Mouse (Mus musculus) midbrain, embryonic 11.5 days (tissue): ENCODE measurements around the gene H2afy. TPM values are rescaled to one million over a fixed set of nuclear protein-coding genes. Genes with fewer than 3 reads are reported as not detected.

Experiments used
- ATAC-seq: fragments of 200-750 bp; cut with Nextera tagmentation; 2 replicates; pipeline ENCODE4 v1.8.0; 2017; ENCODE audit warnings: moderate TSS enrichment, moderate library complexity; ENCODE audit not compliant: low FRiP score
- DNase-seq: peaks from one replicate; pipeline ENCODE4 v3.0.0; 2015; ENCODE audit warnings: low spot score; ENCODE audit errors: missing footprints
- H3K27ac ChIP-seq: fragments of 300-500 bp; sonication (generic); 2 replicates; pipeline ENCODE4 v1.5.1; 2014; ENCODE audit warnings: low read depth, low read length
- H3K27me3 ChIP-seq: fragments of 300-500 bp; sonication (generic); 2 replicates; pipeline ENCODE4 v1.6.1; 2014; ENCODE audit warnings: mild to moderate bottlenecking, low read length, moderate library complexity, mixed read lengths; ENCODE audit not compliant: control insufficient read depth, insufficient read depth
- H3K36me3 ChIP-seq: fragments of 300-500 bp; sonication (generic); 2 replicates; pipeline ENCODE4 v1.6.1; 2014; ENCODE audit warnings: mild to moderate bottlenecking, low read length, moderate library complexity, mixed read lengths; ENCODE audit not compliant: control insufficient read depth, insufficient read depth
- H3K4me1 ChIP-seq: fragments of 300-500 bp; sonication (generic); 2 replicates; pipeline ENCODE4 v1.6.1; 2014; ENCODE audit warnings: low read length; ENCODE audit not compliant: control insufficient read depth, insufficient read depth
- H3K4me2 ChIP-seq: fragments of 300-500 bp; sonication (generic); 2 replicates; pipeline ENCODE4 v1.6.1; 2014; ENCODE audit warnings: mild to moderate bottlenecking, moderate library complexity
- H3K4me3 ChIP-seq: fragments of 300-500 bp; sonication (generic); 2 replicates; pipeline ENCODE4 v1.5.1; 2014; ENCODE audit warnings: low read depth, low read length
- H3K9ac ChIP-seq: fragments of 300-500 bp; sonication (generic); 2 replicates; pipeline ENCODE4 v1.6.1; 2014; ENCODE audit warnings: low read length
- H3K9me3 ChIP-seq: fragments of 300-500 bp; sonication (generic); 2 replicates; pipeline ENCODE4 v1.6.1; 2016; ENCODE audit warnings: low read length; ENCODE audit not compliant: control insufficient read depth
- WGBS: fragments of 180-500 bp; shearing (Covaris S2); extraction: QIAGEN DNeasy Blood & Tissue Kit; methylation state at CpG from one replicate; pipeline ENCODE4 v1.1.7; 2014; 5-methylcytosine and 5-hydroxymethylcytosine counted together
- polyA plus RNA-seq: library from polyadenylated mRNA; unstranded; fragments of >200 nt; fragmentation: Nextera tagmentation; extraction: Ambion mirVana; gene quantifications from 2 replicates; pipeline ENCODE4 v1.2.1, GENCODE M21; 2014

Gene H2afy
- polyA plus RNA-seq, 1 experiment from 2014 or later: 693 TPM

DNA sequence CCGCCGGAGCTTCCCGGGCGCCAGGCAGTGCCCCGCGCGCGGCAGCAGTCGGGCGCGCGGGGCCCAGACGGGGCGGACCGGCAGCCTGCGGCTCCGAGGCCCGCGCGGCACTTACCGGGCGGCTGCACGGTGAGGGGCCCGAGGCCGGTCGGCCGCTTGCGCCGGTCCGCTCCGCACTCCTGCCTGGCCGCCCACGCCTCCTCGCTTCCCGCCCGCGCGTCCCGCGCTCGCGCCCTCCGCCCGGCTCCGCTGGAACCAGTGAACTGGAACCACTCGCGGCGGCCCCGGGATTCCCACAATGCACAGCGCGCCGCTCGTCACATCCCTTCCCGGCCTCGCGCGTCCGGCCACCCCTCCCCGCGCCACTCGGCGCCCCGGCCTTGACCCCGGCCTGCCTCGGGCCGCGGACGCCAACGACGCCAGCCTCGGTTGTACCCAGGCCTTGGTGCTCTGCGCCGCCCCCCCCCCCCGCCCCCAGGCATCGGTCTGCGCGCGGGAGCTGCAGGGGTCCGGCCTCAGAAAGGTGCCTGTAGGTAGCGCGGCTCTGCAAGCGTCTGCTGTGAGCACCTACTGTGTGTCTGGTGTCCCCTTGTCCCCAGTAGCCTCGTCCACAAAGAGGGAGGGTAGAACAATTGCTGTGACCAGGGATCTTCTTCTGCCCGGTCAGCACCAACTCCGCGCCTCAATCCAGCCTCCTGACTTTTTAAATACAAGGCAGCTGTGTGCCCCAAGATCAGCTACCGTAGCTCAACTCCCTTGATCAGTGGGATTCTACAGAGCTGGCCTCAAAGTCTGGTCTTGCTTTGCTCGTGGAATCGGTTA is 719 bp downstream of the H2afy start:
- no peaks in the 10 kb centered on the region for H3K9me3 ChIP-seq
- H3K27me3 ChIP-seq: no peaks in the 10 kb centered on the region
- H3K9ac ChIP-seq: peak overlapping the region; percentile 99
- 1% methylated on average over 82 of the region's 89 CpGs for whole genome bisulfite sequencing
- peak overlapping the region; percentile 89 for H3K4me2 ChIP-seq
- H3K36me3 ChIP-seq: peaks cover 3% of the 10 kb centered on the region; the same call in 1 of the 2 replicates
- peak overlapping the region; percentile 98 for H3K4me3 ChIP-seq
- H3K4me1 ChIP-seq: peaks cover 23% of the 10 kb centered on the region
- peak; percentile 83 for ATAC-seq
- peak overlapping the region; percentile 71 for H3K27ac ChIP-seq
- peak; percentile 97 for DNase-seq

DNA sequence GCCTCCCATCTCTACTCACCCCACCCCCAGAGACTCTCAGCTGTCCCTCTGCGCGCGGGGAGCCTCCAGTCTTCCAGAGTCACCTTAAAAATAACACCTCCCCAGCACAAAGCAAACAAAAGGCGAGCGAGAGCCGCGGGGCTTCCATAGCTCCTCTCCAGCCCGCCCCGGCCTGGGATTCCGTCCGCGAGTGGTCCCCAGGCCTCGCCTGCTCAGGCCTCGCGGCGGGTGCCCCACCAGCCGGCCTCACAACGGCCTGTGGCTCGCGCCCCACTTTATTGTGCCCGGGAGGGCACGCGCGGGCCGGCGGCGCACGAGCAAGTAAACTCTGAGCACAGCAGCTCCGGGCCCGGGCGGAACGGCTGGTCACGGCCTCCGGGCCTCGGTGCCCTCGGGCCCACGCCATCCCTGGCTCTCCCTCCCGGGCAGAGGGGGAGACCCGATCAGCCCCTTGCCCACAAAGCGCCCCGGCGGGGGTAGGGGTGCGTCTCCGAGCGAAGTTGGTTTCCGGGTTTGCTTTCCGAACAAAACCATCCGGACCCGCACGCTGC is 1.5 kb downstream of the H2afy start:
- ATAC-seq (peak; percentile 47), DNase-seq (peak; percentile 96)
- H3K9ac ChIP-seq: peak overlapping the region; percentile 99
- peak overlapping the region; percentile 89 for H3K4me2 ChIP-seq
- WGBS: under 1% methylated on average over 49 of the region's 50 CpGs
- H3K27ac ChIP-seq: peak overlapping the region; percentile 71
- H3K9me3 ChIP-seq: no peaks in the 10 kb centered on the region
- peaks cover 23% of the 10 kb centered on the region for H3K4me1 ChIP-seq
- H3K36me3 ChIP-seq: peaks cover 7% of the 10 kb centered on the region; the same call in 1 of the 2 replicates
- no peaks in the 10 kb centered on the region for H3K27me3 ChIP-seq
- peak overlapping the region; percentile 98 for H3K4me3 ChIP-seq

DNA sequence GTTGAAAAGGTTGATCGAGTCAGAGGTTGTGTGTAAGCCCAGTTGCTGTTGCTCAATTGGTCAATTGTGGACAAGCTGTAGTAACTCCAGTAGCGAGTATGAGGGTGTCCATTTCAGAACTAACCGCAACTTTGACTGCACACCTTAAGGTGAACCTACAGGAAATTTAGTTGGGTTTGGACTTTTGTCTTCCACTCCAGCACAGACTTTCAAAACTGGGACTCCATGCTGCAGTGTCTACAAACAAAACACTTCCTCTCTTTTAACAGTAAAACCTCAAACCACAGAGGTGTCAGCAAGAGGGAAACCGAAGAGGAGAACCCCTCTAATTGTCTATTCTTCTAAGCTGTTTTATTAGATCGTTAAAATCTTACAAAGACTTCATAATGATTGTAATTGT is 2.1 kb downstream of the H2afy start:
- Histone ChIP-seq H3K36me3 (peaks cover 7% of the 10 kb centered on the region; the same call in 1 of the 2 replicates), H3K4me3 (peak overlapping the region; percentile 98), H3K9me3 (no peaks in the 10 kb centered on the region), H3K27ac (no peak overlapping the region), H3K27me3 (no peaks in the 10 kb centered on the region), H3K4me2 (peak overlapping the region; percentile 89), H3K9ac (peak overlapping the region; percentile 99; the same call in 1 of the 2 replicates), H3K4me1 (peaks cover 23% of the 10 kb centered on the region)
- DNase-seq (no peak), ATAC-seq (no peak)
- 63% methylated on average over 5 of the region's 5 CpGs for WGBS

DNA sequence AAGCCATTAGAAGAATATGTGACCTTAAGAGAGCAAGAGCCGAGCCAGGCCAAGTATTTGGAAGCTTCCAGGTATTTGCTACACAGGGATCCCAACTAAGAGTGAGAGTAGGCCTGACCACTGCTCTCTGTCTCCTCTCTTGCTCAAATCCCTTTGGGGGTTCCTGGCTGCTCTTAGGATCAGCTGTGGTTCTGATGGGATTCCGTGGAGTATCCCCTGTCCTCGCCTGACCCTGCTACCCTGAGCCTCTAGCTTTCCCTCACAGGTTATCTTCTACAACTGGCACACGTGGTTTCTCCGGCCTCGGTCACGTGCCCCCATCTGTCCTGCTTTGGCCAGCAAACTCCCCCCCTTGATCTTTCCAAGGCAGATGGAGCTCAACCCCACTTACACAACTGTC is 3.2 kb downstream of the H2afy start:
- no peak overlapping the region for H3K9ac ChIP-seq
- no peaks in the 10 kb centered on the region for H3K27me3 ChIP-seq
- no peaks in the 10 kb centered on the region for H3K9me3 ChIP-seq
- ATAC-seq: no peak
- H3K27ac ChIP-seq: no peak overlapping the region
- no peak overlapping the region for H3K4me3 ChIP-seq
- H3K4me1 ChIP-seq: peaks cover 23% of the 10 kb centered on the region
- no peak for DNase-seq
- no peak overlapping the region for H3K4me2 ChIP-seq
- peaks cover 12% of the 10 kb centered on the region for H3K36me3 ChIP-seq
- 89% methylated on average over 7 of the region's 7 CpGs for WGBS

DNA sequence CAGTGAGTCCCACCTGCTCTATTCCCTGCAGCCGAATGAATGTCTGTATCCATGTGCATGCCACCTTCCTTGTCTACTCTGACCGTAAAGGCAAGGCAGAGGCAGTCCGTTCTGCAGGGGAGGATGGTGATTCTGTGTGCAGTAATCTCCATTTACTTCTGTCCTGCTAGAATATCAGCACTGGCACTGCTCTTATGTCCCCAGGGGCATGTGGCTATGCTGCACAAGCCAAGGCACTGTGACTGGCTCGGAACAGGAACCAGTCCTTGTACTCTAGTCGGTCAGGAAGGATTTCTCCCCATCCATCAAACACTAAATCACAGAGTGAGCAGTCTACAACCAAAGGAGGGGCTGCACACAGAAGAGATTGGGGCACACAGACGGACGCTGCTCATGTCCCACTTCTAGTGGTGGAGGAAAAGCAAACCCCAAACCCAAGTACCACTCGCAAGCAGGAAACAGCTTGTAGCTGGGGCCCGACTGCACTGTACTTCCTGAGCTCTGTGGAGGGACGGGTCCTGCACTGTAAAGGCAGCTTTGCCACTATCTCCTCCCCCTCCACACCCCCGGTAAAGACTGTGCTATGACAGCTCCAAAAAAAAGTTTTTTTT is 3.7 kb downstream of the H2afy start:
- DNase-seq: no peak
- H3K27ac ChIP-seq: no peak overlapping the region
- no peak overlapping the region for H3K4me2 ChIP-seq
- no peak overlapping the region for H3K4me3 ChIP-seq
- H3K4me1 ChIP-seq: peaks cover 23% of the 10 kb centered on the region
- no peaks in the 10 kb centered on the region for H3K27me3 ChIP-seq
- no peak overlapping the region for H3K9ac ChIP-seq
- no peak for ATAC-seq
- 85% methylated on average over 11 of the region's 11 CpGs for WGBS
- H3K36me3 ChIP-seq: peaks cover 17% of the 10 kb centered on the region
- no peaks in the 10 kb centered on the region; the same call in 1 of the 2 replicates for H3K9me3 ChIP-seq

DNA sequence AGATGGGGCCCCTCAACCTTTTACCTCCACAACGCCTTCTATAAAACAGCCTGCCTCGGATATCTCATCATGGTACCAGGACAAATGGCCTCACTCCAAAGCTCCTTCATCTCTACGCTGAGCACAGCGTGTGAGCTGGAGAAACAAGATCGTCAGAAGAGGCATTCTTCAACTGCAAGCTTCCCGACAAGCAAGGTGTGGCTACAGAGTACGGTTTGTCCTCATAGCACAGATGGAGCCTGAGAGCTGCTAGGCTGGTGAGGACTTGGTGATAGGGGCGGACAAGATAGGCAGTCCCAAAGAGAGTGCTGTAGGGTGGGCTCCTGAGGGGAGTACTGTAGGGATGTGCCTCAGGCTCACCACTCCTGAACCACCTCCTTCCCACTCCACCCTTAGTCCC is 5.6 kb downstream of the H2afy start:
- Histone ChIP-seq H3K4me1 (peaks cover 16% of the 10 kb centered on the region), H3K9me3 (no peaks in the 10 kb centered on the region; the same call in 1 of the 2 replicates), H3K27me3 (no peaks in the 10 kb centered on the region), H3K9ac (no peak overlapping the region), H3K4me3 (no peak overlapping the region), H3K27ac (no peak overlapping the region), H3K36me3 (peaks cover 34% of the 10 kb centered on the region), H3K4me2 (no peak overlapping the region)
- ATAC-seq (no peak), DNase-seq (no peak)
- 92% methylated on average over 8 of the region's 8 CpGs for WGBS

DNA sequence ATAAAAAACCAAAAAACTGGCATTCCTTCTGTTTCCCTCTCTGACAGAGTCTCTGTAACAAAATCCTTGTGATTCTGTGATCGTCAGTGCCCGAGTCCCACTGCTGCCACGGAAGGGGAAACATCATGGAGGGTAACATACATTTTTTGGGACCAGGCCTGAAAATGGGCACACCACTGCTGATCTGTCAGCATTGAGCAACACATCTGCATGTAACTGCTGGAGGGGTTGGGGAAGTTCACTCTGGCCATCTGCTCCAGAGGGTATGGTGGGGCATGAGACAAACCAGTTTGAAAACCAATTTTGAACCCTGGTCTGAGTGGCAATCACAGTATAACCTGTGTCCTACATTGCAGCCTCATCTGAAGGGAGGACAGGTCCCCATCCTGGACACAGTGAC is 6.6 kb downstream of the H2afy start:
- Histone ChIP-seq H3K27ac (no peak overlapping the region), H3K9ac (no peak overlapping the region), H3K9me3 (no peaks in the 10 kb centered on the region; the same call in 1 of the 2 replicates), H3K4me2 (no peak overlapping the region), H3K36me3 (peaks cover 36% of the 10 kb centered on the region), H3K27me3 (no peaks in the 10 kb centered on the region), H3K4me1 (peaks cover 16% of the 10 kb centered on the region), H3K4me3 (no peak overlapping the region)
- WGBS: 90% methylated on average over 3 of the region's 3 CpGs
- ATAC-seq (no peak), DNase-seq (no peak)

DNA sequence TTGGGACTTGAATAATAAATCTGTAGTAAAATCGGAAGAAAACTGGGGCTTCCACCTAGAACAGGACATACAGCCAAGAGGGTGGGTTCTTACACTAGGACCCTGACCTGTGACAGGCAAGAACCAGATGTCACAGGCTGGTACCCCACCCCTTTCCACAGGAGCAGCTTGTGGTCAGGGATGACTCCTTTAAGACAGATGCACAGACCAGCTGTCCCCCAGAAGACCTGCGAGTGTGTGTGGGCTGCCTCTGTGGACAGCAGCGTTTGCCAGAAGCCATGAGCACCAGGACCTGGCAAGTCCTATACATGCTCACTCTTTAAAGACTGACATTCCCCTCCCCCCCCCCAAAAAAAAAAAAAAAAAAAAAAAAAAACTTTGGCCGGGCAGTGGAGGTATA is 7.1 kb downstream of the H2afy start:
- no peaks in the 10 kb centered on the region; the same call in 1 of the 2 replicates for H3K9me3 ChIP-seq
- ATAC-seq (no peak), DNase-seq (no peak)
- H3K36me3 ChIP-seq: peaks cover 39% of the 10 kb centered on the region
- no peaks in the 10 kb centered on the region for H3K27me3 ChIP-seq
- no peak overlapping the region for H3K27ac ChIP-seq
- 93% methylated on average over 4 of the region's 4 CpGs for WGBS
- H3K4me3 ChIP-seq: no peak overlapping the region
- peaks cover 12% of the 10 kb centered on the region for H3K4me1 ChIP-seq
- no peak overlapping the region for H3K4me2 ChIP-seq
- no peak overlapping the region for H3K9ac ChIP-seq

DNA sequence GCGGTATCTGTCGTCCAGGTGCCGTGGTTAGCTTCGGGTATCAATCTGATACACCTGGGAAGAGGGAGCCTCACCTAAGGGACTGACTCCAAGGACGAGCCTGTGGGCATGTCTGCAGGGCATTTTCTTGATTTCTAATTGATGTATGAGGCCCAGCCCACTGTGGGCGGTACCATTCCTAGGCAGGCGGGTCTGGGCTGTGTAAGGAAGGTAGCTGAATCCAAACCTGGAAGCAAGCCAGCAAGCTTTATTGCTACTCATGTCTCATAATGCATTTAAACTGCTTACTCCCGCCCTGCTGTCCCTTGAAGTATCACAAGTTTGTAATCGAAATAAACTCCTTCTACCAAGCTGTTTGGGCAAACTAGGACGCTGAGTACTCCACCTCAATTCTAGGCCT is 10.5 kb downstream of the H2afy start:
- H3K9me3 ChIP-seq: no peaks in the 10 kb centered on the region; the same call in 1 of the 2 replicates
- H3K36me3 ChIP-seq: peaks cover 39% of the 10 kb centered on the region
- H3K4me1 ChIP-seq: no peaks in the 10 kb centered on the region
- ATAC-seq (no peak), DNase-seq (no peak)
- H3K9ac ChIP-seq: no peak overlapping the region
- H3K27ac ChIP-seq: no peak overlapping the region
- H3K27me3 ChIP-seq: no peaks in the 10 kb centered on the region
- H3K4me2 ChIP-seq: no peak overlapping the region
- no peak overlapping the region for H3K4me3 ChIP-seq
- WGBS: 96% methylated on average over 10 of the region's 10 CpGs
